Mouse (Mus musculus): ENCODE data around the gene Adgrf1. TPM values are rescaled to one million over a fixed set of nuclear protein-coding genes. Genes with fewer than 3 reads are reported as not detected.
A peak's percentile ranks its signal among the peaks of the same experiment; 100 is the strongest.

Adgrf1 gene
- total RNA-seq, 2 experiments from 2014 or later: not detected

GRCm38 (mm10) chr17:43361021-43361420, 90.9 kb downstream of the Adgrf1 start:
- DNase-seq (ENCODE audit: low spot score): no peak

- DNase-seq (ENCODE audit: low spot score): no peak
Observed at GRCm38 (mm10) chr17:43362362-43362761, 92.2 kb downstream of the Adgrf1 start.

DNA sequence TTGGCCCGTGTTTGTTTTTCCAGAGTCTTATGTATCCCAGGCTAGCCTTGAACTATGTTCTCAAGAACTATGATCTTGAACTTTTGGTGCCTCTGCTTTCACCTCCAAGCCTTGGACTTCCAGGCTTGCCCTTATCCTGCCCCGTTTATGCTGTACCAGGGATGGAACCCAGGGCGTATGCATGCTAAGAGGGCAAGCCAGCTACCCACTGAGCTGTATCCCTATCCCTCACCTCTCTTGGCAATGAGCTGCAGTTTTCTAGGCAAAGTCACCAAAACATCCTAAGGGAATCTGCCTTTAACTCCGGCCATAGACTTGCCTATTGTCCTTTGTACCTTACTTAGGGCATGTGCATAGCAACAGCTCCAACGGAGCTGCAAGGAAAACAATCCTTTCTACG, 92.8 kb downstream of the Adgrf1 start:
- DNase-seq (ENCODE audit: low spot score): no peak

GRCm38 (mm10) chr17:43363921-43364320, 93.8 kb downstream of the Adgrf1 start:
- no peak for DNase-seq (ENCODE audit: low spot score)

DNA sequence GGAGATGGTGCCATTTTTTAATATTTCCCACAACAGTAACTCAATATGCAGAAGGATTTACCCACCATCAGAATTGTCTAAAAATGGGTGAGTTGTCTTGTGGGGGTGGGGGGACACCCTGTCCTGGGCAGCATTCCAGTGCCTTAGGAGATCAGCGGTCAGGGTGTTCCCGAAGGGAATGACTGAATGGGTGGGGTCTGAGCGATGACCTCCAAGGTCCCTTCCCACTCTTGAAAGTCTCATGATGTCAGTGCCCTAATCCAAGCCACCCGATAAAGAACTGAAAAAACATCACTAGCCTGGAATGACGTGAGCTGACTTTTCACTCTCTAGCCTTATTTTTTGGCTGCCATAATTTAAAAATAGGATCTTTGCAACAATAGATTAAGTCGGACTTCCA, 95.2 kb downstream of the Adgrf1 start:
- peak; percentile 38 for DNase-seq (ENCODE audit: low spot score)

DNA sequence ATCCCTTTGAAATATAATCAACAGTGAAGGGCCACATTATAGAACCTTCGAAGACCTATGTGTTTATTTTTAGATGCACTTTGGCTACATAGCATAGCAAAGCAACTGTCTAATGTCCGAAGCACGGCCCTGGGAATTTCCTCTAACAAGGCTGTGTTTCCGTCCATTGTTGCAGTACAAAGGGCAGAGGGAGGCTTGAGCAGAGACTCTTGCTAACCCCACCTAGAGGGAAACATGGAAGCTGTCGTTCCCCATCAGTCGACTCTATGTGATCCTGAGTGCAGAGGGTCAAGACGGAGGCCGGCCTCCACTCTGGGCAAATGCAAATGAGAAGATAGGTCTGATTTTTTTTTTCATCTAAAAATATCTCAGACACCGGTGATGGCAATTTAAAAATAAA, 96.4 kb downstream of the Adgrf1 start:
- peak; percentile 19 for DNase-seq (ENCODE audit: low spot score)

GRCm38 (mm10) chr17:43368171-43368576, 98.0 kb downstream of the Adgrf1 start:
- DNase-seq (ENCODE audit: low spot score): no peak

GRCm38 (mm10) chr17:43372604-43373003, 102.5 kb downstream of the Adgrf1 start:
- DNase-seq (ENCODE audit: low spot score): no peak

GRCm38 (mm10) chr17:43374020-43374419, 103.9 kb downstream of the Adgrf1 start:
- no peak for DNase-seq (ENCODE audit: low spot score)

Other genes starting within 250 kb of the Adgrf1 start
- 10 to 100 TPM; 58.1 to 66.3 TPM for gene Adgrf5, start 90.1 kb downstream of the Adgrf1 start, total RNA-seq (2021)
- under 1 TPM in 1 of 2 experiments, not detected in 1; 0.18 TPM for gene Mep1a, start 232.5 kb downstream of the Adgrf1 start, total RNA-seq (2021)

Data from gastrocnemius, adult 18-20 months (tissue).